Mouse (Mus musculus) monocyte, adult 5-6 weeks (primary cell): ENCODE results near the gene Taf1d. TPM values are rescaled to one million over a fixed set of nuclear protein-coding genes. Genes with fewer than 3 reads are reported as not detected.
A peak's percentile ranks its signal among the peaks of the same experiment; 100 is the strongest.
"Not testable (repeated sequence)": the region's sequence is repeated elsewhere in the genome, so short reads cannot be mapped to it uniquely, and the experiment has no call there.

Experiments used
- ATAC-seq: fragments of 153-309, 156-312 bp; replicated peaks from 2 replicates; pipeline ENCODE4 v1.8.0; 2017; ENCODE audit warnings: mild to moderate bottlenecking; ENCODE audit not compliant: low TSS enrichment, insufficient number of reproducible peaks, severe bottlenecking, poor library complexity, low FRiP score
- total RNA-seq: library from RNA; stranded (forward); fragments of 200-1000, 200-491, 200-594 nt; gene quantifications from 3 replicates; pipeline ENCODE4 v1.2.3, GENCODE M21; 2017

Gene Taf1d
- total RNA-seq, 1 experiment from 2014 or later = 864 TPM

GRCm38 (mm10) chr9:15306398-15307119 is 545 bp downstream of the Taf1d start, which contains the start of gene 4931406C07Rik:
Gene 4931406C07Rik (minus strand): TSS chr9:15306448.
- ATAC-seq = peak; percentile 11; the same call in 1 of the 2 replicates

GRCm38 (mm10) chr9:15307257-15307656 is 1.2 kb downstream of the Taf1d start:
- ATAC-seq = no peak

GRCm38 (mm10) chr9:15308254-15308653 is 2.2 kb downstream of the Taf1d start:
- no peak for ATAC-seq

- no peak for ATAC-seq
These were observed 3.4 kb downstream of the Taf1d start for GRCm38 (mm10) chr9:15309425-15309824.

GRCm38 (mm10) chr9:15310179-15310578 is 4.2 kb downstream of the Taf1d start:
- no peak for ATAC-seq

- no peak for ATAC-seq
These were observed 6.2 kb downstream of the Taf1d start for GRCm38 (mm10) chr9:15312054-15312735.

GRCm38 (mm10) chr9:15313633-15314032 is 7.6 kb downstream of the Taf1d start:
- no peak for ATAC-seq

GRCm38 (mm10) chr9:15314619-15315018 is 8.6 kb downstream of the Taf1d start:
- ATAC-seq = no peak

- not testable (repeated sequence) for ATAC-seq
These were observed 10.3 kb downstream of the Taf1d start for GRCm38 (mm10) chr9:15316296-15316695.

GRCm38 (mm10) chr9:15317223-15318169 is 11.5 kb downstream of the Taf1d start:
- ATAC-seq = no peak

- ATAC-seq = no peak
These were observed 12.2 kb downstream of the Taf1d start for GRCm38 (mm10) chr9:15318170-15318742.

- no peak for ATAC-seq
These were observed 31.8 kb downstream of the Taf1d start for GRCm38 (mm10) chr9:15337776-15338175.

- ATAC-seq = no peak
These were observed 43.9 kb downstream of the Taf1d start for GRCm38 (mm10) chr9:15349925-15350324.

GRCm38 (mm10) chr9:15356916-15357483 is 51.0 kb downstream of the Taf1d start:
- ATAC-seq = peak; percentile 13; the same call in 1 of the 2 replicates

GRCm38 (mm10) chr9:15357484-15358275 is 51.7 kb downstream of the Taf1d start, which contains the start of gene Cep295:
Gene Cep295 (minus strand): TSS chr9:15357788.
- peak; percentile 95 for ATAC-seq

GRCm38 (mm10) chr9:15364843-15365242 is 58.8 kb downstream of the Taf1d start:
- ATAC-seq = no peak

GRCm38 (mm10) chr9:15365856-15366255 is 59.8 kb downstream of the Taf1d start:
- no peak for ATAC-seq

GRCm38 (mm10) chr9:15366260-15366659 is 60.2 kb downstream of the Taf1d start:
- ATAC-seq = no peak
